Mouse (Mus musculus) embryonic facial prominence, embryonic 15.5 days (tissue): Measurements from ENCODE around the gene Meiob. TPM values are rescaled to one million over a fixed set of nuclear protein-coding genes. Genes with fewer than 3 reads are reported as not detected.
A peak's percentile ranks its signal among the peaks of the same experiment; 100 is the strongest.

Source experiments
- ATAC-seq: fragments of 200-750 bp; cut with Nextera tagmentation; 2 replicates; pipeline ENCODE4 v1.8.0; 2017; ENCODE audit warnings: low read depth, moderate TSS enrichment; ENCODE audit not compliant: insufficient number of reproducible peaks, low FRiP score, low TSS enrichment
- H3K27ac ChIP-seq: fragments of 300-500 bp; sonication (generic); replicated peaks from 2 replicates; pipeline ENCODE4 v1.5.1; 2015; ENCODE audit warnings: mild to moderate bottlenecking, inconsistent platforms
- H3K27me3 ChIP-seq: fragments of 300-500 bp; sonication (generic); 2 replicates; pipeline ENCODE4 v1.6.1; 2015; ENCODE audit warnings: inconsistent platforms
- H3K36me3 ChIP-seq: fragments of 300-500 bp; sonication (generic); 2 replicates; pipeline ENCODE4 v1.6.1; 2015; ENCODE audit warnings: mild to moderate bottlenecking, inconsistent platforms
- H3K4me1 ChIP-seq: fragments of 300-500 bp; sonication (generic); 2 replicates; pipeline ENCODE4 v1.6.1; 2015; ENCODE audit warnings: inconsistent platforms
- H3K4me2 ChIP-seq: fragments of 300-500 bp; sonication (generic); replicated peaks from 2 replicates; pipeline ENCODE4 v1.6.1; 2015; ENCODE audit warnings: mild to moderate bottlenecking, inconsistent platforms
- H3K4me3 ChIP-seq: fragments of 300-500 bp; sonication (generic); replicated peaks from 2 replicates; pipeline ENCODE4 v1.5.1; 2015; ENCODE audit warnings: mild to moderate bottlenecking, inconsistent platforms
- H3K9ac ChIP-seq: fragments of 300-500 bp; sonication (generic); 2 replicates; pipeline ENCODE4 v1.6.1; 2015; ENCODE audit warnings: inconsistent platforms
- H3K9me3 ChIP-seq: fragments of 300-500 bp; sonication (generic); replicated peaks from 2 replicates; pipeline ENCODE4 v1.6.1; 2016; ENCODE audit warnings: inconsistent platforms
- WGBS: fragments of 180-500 bp; shearing (Covaris S2); methylation state at CpG from one replicate; pipeline ENCODE4 v1.1.7; 2015; 5-methylcytosine and 5-hydroxymethylcytosine counted together
- polyA plus RNA-seq: library from polyadenylated mRNA; unstranded; fragments of >200 nt; fragmentation: Nextera tagmentation; extraction: Ambion mirVana; gene quantifications from 2 replicates; pipeline ENCODE4 v1.2.1, GENCODE M21; 2015

The Meiob gene
- polyA plus RNA-seq, result 0.09 and 0.16 TPM in 2 replicates

- peak; percentile 83 for ATAC-seq
- Histone ChIP-seq H3K4me2 (peak within 1 kb of the TSS; percentile 89), H3K9me3 (no peaks in the 10 kb centered on the region), H3K4me1 (no peaks in the 10 kb centered on the region), H3K27ac (no peak within 1 kb of the TSS), H3K9ac (peak within 1 kb of the TSS; percentile 4), H3K4me3 (peak within 1 kb of the TSS; percentile 66), H3K36me3 (no peaks in the 10 kb centered on the region), H3K27me3 (peaks cover 5% of the 10 kb centered on the region; the same call in 1 of the 2 replicates)
- WGBS, result under 1% methylated on average over 71 of the region's 71 CpGs
These were observed at the start of gene Meiob for GRCm38 (mm10) chr17:24803952-24804951. TSS of gene Meiob (plus strand) at chr17:24804289.

- peaks cover 57% of the 10 kb centered on the region for H3K4me1 ChIP-seq
- H3K27ac ChIP-seq, result no peak overlapping the region
- H3K4me2 ChIP-seq, result no peak overlapping the region
- H3K9ac ChIP-seq, result no peak overlapping the region
- H3K36me3 ChIP-seq, result no peaks in the 10 kb centered on the region
- peaks cover 24% of the 10 kb centered on the region for H3K27me3 ChIP-seq
- no peak for ATAC-seq
- no peak overlapping the region for H3K4me3 ChIP-seq
- 87% methylated on average over 1 of the region's 1 CpGs for WGBS
- H3K9me3 ChIP-seq, result no peaks in the 10 kb centered on the region
These were observed 46.7 kb upstream of the Meiob start for GRCm38 (mm10) chr17:24757394-24757793.

GRCm38 (mm10) chr17:24761121-24761520 is 43.0 kb upstream of the Meiob start:
- Histone ChIP-seq H3K4me1 (peaks cover 46% of the 10 kb centered on the region), H3K27ac (peak overlapping the region; percentile 51), H3K4me2 (no peak overlapping the region), H3K9me3 (no peaks in the 10 kb centered on the region), H3K9ac (no peak overlapping the region), H3K4me3 (no peak overlapping the region), H3K27me3 (no peaks in the 10 kb centered on the region), H3K36me3 (no peaks in the 10 kb centered on the region)
- whole genome bisulfite sequencing, result 25% methylated on average over 5 of the region's 5 CpGs
- ATAC-seq, result peak; percentile 78

- H3K27ac ChIP-seq, result peak overlapping the region; percentile 75
- no peaks in the 10 kb centered on the region for H3K9me3 ChIP-seq
- peak overlapping the region; percentile 23 for H3K4me2 ChIP-seq
- H3K27me3 ChIP-seq, result no peaks in the 10 kb centered on the region
- H3K36me3 ChIP-seq, result no peaks in the 10 kb centered on the region
- WGBS, result 24% methylated on average over 21 of the region's 22 CpGs
- peak; percentile 56 for ATAC-seq
- no peak overlapping the region for H3K9ac ChIP-seq
- peaks cover 53% of the 10 kb centered on the region for H3K4me1 ChIP-seq
- no peak overlapping the region for H3K4me3 ChIP-seq
These were observed 38.8 kb upstream of the Meiob start for GRCm38 (mm10) chr17:24765016-24765905.

- ATAC-seq, result no peak
- Histone ChIP-seq H3K4me1 (peaks cover 46% of the 10 kb centered on the region), H3K27me3 (no peaks in the 10 kb centered on the region), H3K4me3 (no peak overlapping the region), H3K27ac (0 out of 2 replicates have a peak overlapping the region, but pooled peaks have one; percentile 75), H3K4me2 (no peak overlapping the region), H3K9ac (no peak overlapping the region), H3K9me3 (no peaks in the 10 kb centered on the region), H3K36me3 (no peaks in the 10 kb centered on the region)
- 34% methylated on average over 12 of the region's 12 CpGs for WGBS
These were observed 37.7 kb upstream of the Meiob start for GRCm38 (mm10) chr17:24766266-24766875.

- Histone ChIP-seq H3K4me2 (no peak overlapping the region), H3K9me3 (no peaks in the 10 kb centered on the region), H3K4me3 (no peak overlapping the region), H3K4me1 (peaks cover 40% of the 10 kb centered on the region), H3K27me3 (no peaks in the 10 kb centered on the region), H3K9ac (no peak overlapping the region), H3K27ac (no peak overlapping the region), H3K36me3 (no peaks in the 10 kb centered on the region)
- no peak for ATAC-seq
- 27% methylated on average over 3 of the region's 3 CpGs for WGBS
These were observed 34.9 kb upstream of the Meiob start for GRCm38 (mm10) chr17:24769146-24769545.

GRCm38 (mm10) chr17:24773241-24773640 is 30.8 kb upstream of the Meiob start:
- H3K9ac ChIP-seq, result no peak overlapping the region
- H3K4me2 ChIP-seq, result no peak overlapping the region
- H3K36me3 ChIP-seq, result no peaks in the 10 kb centered on the region
- WGBS, result 78% methylated on average over 5 of the region's 5 CpGs
- H3K4me1 ChIP-seq, result peaks cover 14% of the 10 kb centered on the region
- no peak for ATAC-seq
- no peak overlapping the region for H3K27ac ChIP-seq
- no peaks in the 10 kb centered on the region for H3K9me3 ChIP-seq
- no peak overlapping the region for H3K4me3 ChIP-seq
- no peaks in the 10 kb centered on the region for H3K27me3 ChIP-seq

- H3K4me1 ChIP-seq, result 0 out of 2 replicates have a peak, but pooled peaks cover 4% of the 10 kb centered on the region
- WGBS, result 72% methylated on average over 8 of the region's 8 CpGs
- H3K4me3 ChIP-seq, result no peak overlapping the region
- no peak overlapping the region for H3K9ac ChIP-seq
- no peaks in the 10 kb centered on the region for H3K36me3 ChIP-seq
- H3K27ac ChIP-seq, result no peak overlapping the region
- no peak overlapping the region for H3K4me2 ChIP-seq
- no peak for ATAC-seq
- H3K9me3 ChIP-seq, result no peaks in the 10 kb centered on the region
- H3K27me3 ChIP-seq, result no peaks in the 10 kb centered on the region
These were observed 28.9 kb upstream of the Meiob start for GRCm38 (mm10) chr17:24775173-24775572.

- Histone ChIP-seq H3K27ac (no peak overlapping the region), H3K4me3 (no peak overlapping the region), H3K27me3 (no peaks in the 10 kb centered on the region), H3K9ac (no peak overlapping the region), H3K36me3 (no peaks in the 10 kb centered on the region), H3K4me1 (0 out of 2 replicates have a peak, but pooled peaks cover 4% of the 10 kb centered on the region), H3K4me2 (no peak overlapping the region), H3K9me3 (no peaks in the 10 kb centered on the region)
- WGBS, result 64% methylated on average over 2 of the region's 2 CpGs
- ATAC-seq, result no peak
These were observed 27.0 kb upstream of the Meiob start for GRCm38 (mm10) chr17:24777073-24777472.

- ATAC-seq, result no peak
- H3K9me3 ChIP-seq, result no peaks in the 10 kb centered on the region
- H3K4me2 ChIP-seq, result no peak overlapping the region
- no peaks in the 10 kb centered on the region for H3K4me1 ChIP-seq
- H3K27me3 ChIP-seq, result no peaks in the 10 kb centered on the region
- no peak overlapping the region for H3K9ac ChIP-seq
- H3K36me3 ChIP-seq, result no peaks in the 10 kb centered on the region
- no peak overlapping the region for H3K4me3 ChIP-seq
- WGBS, result 91% methylated on average over 2 of the region's 2 CpGs
- no peak overlapping the region for H3K27ac ChIP-seq
These were observed 23.3 kb upstream of the Meiob start for GRCm38 (mm10) chr17:24780821-24781220.
